Mouse (Mus musculus): Measurements from ENCODE around the gene Morn3.
"Not testable (repeated sequence)": the region's sequence is repeated elsewhere in the genome, so short reads cannot be mapped to it uniquely, and the experiment has no call there.

Gene Morn3

GRCm38 (mm10) chr5:123046916-123047315 is at the start of gene Morn3:
TSS of gene Morn3 (minus strand) at chr5:123047016.
- no peak for DNase-seq (ENCODE audit: low read depth)

DNA sequence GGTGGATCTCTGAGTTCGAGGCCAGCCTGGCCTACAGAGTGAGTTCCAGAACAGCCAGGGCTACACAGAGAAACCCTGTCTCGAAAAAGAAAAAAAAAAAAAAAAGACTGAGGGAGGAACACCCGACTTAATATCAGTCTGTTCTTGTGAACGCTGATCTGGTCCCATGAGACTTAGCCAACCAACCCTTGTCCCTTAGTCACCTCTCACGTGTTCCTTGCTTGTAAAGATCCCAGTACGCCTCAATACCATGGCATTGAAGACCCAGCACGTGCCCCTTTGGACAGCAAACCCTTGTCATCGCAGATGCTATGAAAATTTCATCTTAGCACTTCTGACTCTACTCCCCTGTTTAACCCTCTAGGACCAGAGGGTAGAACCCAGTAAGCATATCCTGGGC is 49.5 kb upstream of the Morn3 start:
- no peak for DNase-seq (ENCODE audit: low read depth)

DNA sequence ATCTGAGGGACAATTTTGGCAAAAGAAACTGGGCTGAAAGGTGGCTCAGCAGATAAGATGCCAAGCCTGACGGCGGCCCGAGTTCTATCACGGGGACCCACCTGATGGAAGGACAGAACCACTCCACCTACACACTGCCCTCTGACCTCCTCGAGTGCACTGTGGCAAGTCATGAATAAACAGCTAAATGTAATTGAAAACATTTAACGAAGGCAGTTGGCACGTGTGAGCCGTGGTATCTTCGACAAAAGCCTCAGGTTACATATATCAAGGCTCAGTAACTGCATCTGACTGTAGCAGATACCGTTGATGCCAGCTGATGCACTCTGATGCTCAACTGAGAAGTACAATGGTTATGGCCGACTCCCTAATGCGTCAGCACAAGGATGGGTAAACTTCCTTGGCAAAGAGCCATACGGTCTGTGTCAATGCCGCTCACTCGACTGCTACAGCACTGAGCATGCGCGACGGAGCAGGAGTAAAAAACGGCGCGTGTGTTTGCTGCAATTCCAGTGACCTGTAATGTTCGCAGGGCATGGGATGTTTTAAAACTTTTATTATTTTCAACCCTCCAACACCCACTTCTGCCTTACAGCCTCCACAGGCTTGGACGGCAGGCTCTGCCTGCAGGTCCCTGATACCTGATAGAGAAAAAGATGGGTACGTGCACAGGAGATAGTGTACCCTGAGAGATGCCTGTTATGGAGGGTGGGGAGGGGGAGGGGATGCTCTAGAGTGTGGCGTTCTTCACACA is 47.6 kb upstream of the Morn3 start:
- DNase-seq (ENCODE audit: low read depth): peak; percentile 84

DNA sequence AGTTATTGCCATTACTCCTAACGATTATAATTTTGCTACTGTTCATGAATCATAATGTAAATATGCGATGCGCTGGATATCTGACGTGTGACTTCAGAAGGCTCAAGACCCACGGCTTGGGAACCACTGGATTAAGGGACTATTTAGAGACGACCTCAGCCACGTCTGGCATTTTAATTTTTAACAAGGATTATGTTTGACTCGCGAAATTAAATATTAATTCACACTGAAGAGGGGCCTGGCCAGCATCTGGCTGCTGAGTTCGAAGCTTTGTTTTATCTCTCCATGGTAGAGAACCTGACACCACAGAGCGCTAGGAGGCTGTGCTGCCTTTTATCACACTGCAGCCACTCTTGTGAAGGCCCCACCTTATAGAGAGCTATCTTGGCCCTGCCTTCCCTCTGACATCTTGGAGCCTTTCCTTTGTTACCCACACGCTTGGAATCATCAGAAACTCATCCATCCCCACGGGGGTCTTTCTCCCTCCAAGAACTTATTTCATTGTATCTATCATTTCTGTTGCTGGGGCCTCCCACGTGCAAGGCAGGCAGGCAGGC is 46.3 kb upstream of the Morn3 start:
- peak; percentile 82 for DNase-seq (ENCODE audit: low read depth)

- no peak for DNase-seq (ENCODE audit: low read depth)
Measured at GRCm38 (mm10) chr5:123090560-123091306, 43.9 kb upstream of the Morn3 start.

DNA sequence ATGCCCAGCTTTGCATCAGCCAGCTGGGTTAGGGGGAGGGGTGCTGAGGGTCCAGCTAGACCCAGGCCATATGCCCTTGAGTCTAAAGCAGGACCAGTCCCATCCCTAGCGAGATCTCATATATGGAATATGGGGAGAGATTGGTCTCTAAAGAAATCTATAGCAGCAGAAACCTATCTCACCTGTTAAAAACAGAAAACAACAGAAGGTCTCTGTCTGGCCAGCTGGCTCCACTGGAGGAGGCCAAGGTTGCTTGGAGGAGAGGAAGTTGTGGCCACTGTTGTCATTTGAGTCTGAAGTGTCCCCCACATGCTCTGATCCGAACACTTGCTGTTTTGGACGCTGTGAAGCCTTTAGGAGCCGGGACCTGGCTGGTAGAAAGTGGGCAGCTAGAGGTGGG is 42.0 kb upstream of the Morn3 start:
- no peak for DNase-seq (ENCODE audit: low read depth)

- no peak for DNase-seq (ENCODE audit: low read depth)
Measured at GRCm38 (mm10) chr5:123086501-123086900, 39.7 kb upstream of the Morn3 start.

DNA sequence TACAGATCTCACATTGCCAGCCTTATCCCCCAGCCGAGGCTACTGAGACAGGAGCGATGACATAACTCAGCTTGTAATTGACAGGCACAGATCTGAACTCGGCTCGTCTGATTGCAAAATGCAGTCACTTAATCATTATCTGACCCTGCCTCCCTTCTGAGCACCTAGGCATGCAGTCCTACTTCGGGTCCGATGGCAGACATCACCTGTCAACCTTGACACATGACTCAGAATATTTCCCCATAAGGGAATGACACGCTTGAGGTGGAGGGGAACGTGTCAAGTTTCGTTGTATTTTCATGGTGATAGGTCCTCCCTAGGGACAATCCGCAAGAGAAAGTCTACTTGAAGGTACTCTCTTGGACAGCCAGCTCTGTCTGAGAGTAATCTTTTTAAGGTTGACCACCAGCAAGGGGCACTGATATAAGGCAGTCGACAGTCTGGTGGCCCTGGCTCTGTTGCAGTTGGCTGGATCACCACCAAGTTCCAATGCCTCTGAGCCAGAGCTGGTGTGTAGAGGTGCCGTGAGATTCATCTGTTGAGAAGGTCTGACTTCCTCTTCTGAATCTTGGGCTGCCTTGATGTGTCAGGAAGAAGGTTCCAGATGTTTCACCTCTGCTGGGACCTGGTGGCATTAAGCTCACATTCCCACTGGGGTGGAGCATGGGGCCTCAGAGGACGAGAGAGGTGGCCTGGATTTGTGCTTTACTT is 36.7 kb upstream of the Morn3 start:
- DNase-seq (ENCODE audit: low read depth): no peak

GRCm38 (mm10) chr5:123080510-123080909 is 33.7 kb upstream of the Morn3 start:
- no peak for DNase-seq (ENCODE audit: low read depth)

GRCm38 (mm10) chr5:123080041-123080440 is 33.2 kb upstream of the Morn3 start:
- no peak for DNase-seq (ENCODE audit: low read depth)

GRCm38 (mm10) chr5:123079568-123079967 is 32.8 kb upstream of the Morn3 start:
- no peak for DNase-seq (ENCODE audit: low read depth)

- peak; percentile 62 for DNase-seq (ENCODE audit: low read depth)
Measured at GRCm38 (mm10) chr5:123076419-123077281, 29.8 kb upstream of the Morn3 start.

GRCm38 (mm10) chr5:123075576-123076418 is 29.0 kb upstream of the Morn3 start:
- peak; percentile 82 for DNase-seq (ENCODE audit: low read depth)

DNA sequence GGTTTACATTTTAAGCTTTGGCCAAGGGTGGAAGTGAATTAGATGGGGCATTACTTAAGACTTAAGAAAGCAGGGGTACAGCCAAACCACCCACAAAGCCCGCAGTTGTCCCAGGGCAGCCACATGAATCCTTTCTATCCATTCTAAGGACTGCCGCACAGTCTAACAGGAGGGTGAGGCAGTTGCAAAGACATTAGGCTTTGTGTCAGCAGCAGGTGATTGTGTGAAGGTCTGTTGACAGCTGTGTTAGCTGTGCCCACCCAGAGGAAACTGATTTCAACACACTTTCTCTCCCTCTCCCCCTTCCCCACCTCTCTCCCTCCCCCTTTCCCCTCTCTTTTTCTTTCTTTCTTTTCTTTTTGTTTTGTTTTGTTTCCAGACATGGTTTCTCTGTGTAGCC is 21.9 kb upstream of the Morn3 start:
- no peak for DNase-seq (ENCODE audit: low read depth)

GRCm38 (mm10) chr5:123068115-123068514 is 21.3 kb upstream of the Morn3 start, which contains the start of gene Tmem120b:
TSS of gene Tmem120b (plus strand) at chr5:123068415.
- no peak for DNase-seq (ENCODE audit: low read depth)

- DNase-seq (ENCODE audit: low read depth): peak; percentile 74
Measured at GRCm38 (mm10) chr5:123067395-123067995, 20.7 kb upstream of the Morn3 start.

- peak; percentile 84 for DNase-seq (ENCODE audit: low read depth)
Measured at GRCm38 (mm10) chr5:123064207-123064606, 17.4 kb upstream of the Morn3 start.

DNA sequence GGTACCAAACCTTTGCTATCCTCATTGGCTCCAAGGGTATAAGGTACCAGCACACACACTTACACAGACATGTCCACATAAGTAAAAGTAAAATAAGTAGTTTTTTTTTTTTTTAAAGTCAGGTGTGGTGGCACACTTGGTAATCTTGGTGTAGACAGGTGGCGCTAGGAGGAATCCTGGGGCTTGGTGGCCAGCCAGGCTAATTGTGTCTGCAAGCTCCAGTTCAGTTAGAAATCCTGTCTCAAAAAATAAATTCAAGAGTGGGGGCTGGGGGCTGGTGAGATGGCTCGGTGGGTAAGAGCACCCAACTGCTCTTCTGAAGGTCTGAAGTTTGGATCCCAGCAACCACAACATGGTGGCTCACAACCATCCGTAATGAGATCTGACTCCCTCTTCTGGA is 16.3 kb upstream of the Morn3 start:
- no peak for DNase-seq (ENCODE audit: low read depth)

GRCm38 (mm10) chr5:123061402-123061749 is 14.6 kb upstream of the Morn3 start:
- DNase-seq (ENCODE audit: low read depth): not testable (repeated sequence)
